Mouse (Mus musculus): ENCODE measurements around the gene Prr5l.

Gene Prr5l

DNA sequence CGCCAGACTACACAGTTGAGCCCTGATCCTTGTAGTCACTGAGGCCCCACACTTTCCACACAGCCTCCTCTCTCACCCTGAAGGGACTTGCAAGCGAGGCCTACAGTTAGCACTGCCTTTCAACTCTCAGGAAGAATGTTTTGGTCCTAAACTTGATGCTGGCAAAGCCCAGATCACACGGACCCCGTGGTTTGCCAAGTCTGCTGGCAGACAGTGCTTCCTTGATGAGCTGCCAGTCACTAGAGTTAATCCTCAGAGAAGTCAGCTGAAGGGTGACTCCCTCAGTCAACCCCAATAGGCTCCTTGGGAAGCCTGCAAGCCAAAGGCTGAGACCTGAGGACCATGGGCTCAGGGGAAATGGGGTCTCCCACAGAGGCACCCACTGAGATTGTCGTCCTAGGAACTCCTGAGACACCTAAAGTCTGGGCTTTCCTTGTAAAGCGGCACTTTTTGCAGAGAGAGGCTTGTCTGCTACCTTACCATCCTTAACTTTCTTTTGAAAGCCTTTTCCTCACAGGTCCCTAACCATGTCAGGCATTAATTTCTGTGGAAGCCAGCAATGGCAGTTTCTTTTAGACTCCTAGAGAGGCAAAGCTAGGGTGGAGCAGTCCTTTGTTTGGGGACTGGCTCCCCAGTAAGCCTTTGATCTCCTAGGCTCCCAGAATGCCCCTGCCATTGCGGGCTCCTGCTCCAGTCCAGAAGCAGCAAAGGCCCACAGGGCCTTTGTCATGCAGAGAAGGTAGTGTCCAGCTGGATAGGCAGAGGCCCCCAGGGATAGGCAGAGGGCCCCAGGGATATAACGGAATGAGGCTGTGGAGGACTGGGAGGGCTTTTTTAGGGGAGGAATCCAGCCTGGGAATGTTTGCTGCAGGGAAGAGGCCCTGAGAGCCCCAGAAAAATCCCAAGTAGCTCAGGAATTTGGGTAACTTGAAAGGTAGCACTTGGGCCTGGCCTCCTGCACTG is 160.2 kb downstream of the Prr5l start:
- in situ Hi-C loops (cut with MboI), result no loop called here

DNA sequence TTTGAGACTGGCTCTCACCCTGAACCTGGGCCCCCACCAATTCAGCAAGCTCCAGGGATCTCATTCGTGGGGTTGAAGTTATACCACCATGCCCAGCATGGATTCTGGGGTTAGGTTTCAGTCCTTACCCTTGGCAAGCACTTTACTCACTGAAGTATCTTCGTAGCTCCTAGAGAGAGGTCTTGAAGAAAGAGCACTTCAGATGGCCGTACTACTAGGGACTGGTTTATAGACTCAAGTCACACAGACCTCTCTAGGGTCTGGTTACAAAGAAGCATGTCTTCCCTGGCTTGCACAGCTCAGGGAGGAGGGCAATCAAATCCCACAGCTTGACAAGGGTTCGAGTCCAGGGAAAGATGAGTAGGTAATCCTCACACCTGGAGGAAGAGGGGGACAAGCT is 161.0 kb downstream of the Prr5l start:
- in situ Hi-C loops (cut with MboI), result no loop called here

DNA sequence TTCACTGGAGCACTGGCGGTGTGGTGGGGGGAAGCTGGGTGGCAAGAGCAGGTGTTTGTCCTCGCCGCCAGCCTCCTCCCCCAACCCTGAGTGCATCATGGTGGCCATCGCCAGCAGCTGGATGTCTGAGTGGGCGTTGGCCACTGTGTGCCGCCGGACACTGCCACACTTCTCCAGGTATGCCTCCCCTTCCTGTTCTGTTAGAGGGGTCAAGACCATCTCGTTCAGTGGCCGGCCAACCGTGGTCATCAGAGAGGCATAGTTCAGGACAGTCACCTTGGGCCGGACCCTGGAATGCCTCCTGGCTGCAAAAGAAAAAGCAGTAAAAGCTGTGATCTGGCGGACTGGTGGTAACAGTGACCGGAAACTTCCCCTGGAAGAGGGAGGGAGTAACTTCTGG is 165.7 kb downstream of the Prr5l start:
- in situ Hi-C loops (cut with MboI), result loop anchor here (10.0 kb wide), 1 partner anchor 108 kb away; no protein-coding TSS in a partner anchor

DNA sequence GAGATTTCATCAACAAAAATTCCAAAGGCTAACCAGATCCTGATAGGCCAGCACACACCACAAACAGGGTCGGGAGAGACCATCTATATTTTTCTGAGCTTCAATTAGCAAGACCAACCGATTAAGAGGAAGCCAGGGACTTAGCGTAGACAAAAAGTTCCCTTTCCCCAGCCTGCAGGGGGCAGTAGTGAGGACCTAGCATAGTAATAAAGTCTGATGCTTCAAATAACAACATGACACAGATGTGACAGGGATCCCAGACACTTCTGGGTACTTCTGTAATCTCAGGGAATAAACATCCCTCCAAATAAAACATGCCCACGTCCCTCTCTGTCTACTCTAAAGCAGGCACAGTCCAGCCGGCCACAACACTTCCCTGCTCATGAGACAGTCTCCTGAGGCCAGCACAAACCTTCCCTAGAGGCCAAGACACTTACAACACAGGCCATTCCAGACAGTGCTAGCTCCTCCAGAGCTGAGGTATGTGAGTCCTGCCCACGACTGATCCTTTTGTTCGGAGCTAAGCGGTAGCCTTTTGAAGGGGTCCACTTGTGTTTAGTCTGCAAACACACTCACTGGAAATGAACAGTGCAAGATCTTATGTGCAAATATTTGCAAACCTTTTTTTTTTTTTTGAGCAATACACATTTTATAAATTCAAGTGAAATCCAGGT is 167.0 kb downstream of the Prr5l start:
- in situ Hi-C loops (cut with MboI), result loop anchor here (10.0 kb wide), 1 partner anchor 109 kb away; no protein-coding TSS in a partner anchor

DNA sequence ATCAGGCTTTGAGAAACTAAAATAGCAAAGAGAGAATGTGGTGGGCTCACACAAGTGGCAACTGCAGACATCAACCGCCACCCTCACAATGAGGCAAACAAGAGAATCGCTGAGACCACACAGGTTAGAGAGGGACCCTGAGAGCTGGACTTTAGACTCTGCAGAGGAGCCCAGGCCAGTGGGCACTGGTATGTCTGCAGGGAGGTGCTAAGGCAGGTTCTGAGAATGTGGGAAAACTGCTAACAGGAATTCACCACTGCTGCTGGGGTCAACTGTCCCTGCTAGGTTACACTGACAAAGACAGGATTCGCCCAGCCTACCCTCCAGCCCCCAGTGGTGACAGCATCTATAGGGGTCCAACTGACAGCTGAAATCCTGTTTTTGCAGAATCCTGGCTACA is 171.2 kb downstream of the Prr5l start:
- in situ Hi-C loops (cut with MboI), result loop anchor here (10.0 kb wide), 1 partner anchor 113 kb away; no protein-coding TSS in a partner anchor

DNA sequence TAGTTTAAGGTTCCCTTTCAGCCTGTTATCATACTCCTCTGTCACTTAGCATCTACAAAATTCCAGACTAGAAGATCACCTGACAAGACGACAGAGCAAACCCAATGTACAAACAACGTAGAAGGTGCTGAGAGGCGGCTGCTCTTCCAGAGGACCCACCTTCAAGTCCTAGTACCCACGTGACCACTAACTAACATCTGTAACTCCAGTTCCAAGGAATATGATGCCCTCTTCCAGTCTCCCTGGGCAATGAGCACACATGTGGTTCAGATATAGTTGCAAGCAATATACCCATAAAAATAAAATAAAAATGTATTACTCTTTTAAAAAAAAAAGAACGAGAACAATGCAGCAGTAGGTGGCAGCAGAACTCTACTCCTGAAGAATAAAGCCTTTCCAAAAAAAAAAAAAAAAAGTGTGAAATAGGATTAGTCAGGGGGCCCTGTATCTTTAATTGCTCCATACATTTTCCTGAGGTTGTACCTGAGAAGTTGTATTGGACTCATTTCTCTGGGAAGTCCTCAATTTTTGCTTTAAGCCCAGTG is 176.8 kb downstream of the Prr5l start:
- in situ Hi-C loops (cut with MboI), result no loop called here

DNA sequence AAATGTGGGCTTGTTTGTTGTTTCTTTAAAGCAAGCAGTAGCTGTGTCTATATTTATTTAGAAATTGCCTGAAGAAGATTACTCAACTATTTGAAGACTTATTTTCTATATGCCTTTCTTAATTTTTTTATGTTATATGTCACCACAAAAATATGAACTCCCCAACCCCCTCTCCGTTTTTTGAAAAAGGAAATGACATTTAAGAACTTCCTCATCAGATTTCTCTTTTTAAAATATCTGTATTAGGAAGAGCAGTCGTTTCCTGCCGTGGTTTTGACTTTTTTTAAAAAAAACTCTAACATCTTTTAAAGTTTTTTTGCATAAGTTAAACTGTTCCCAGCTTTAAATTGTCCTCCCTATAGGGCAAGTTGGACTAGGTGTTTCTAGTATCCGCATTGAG is 183.5 kb downstream of the Prr5l start:
- in situ Hi-C loops (cut with MboI), result no loop called here

DNA sequence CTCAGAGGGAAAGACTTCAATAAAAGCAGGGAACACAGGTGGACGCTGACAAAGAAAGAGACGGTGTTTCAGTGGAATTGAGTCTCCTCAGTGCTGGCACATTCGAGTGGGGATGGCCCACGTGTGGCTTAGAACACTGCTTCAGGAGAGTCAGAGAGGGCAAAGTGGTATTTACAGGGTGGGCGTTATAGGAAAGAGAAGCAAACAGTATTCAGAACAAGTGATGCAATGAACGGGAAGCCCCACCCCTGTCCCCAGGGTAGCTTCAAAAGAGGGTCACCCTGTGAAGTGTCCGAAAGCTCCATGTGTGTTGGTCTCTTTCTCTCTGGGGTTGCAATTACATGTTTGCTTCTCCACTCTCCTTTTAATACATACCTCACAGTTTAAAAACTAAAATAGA is 187.2 kb downstream of the Prr5l start:
- in situ Hi-C loops (cut with MboI), result no loop called here

DNA sequence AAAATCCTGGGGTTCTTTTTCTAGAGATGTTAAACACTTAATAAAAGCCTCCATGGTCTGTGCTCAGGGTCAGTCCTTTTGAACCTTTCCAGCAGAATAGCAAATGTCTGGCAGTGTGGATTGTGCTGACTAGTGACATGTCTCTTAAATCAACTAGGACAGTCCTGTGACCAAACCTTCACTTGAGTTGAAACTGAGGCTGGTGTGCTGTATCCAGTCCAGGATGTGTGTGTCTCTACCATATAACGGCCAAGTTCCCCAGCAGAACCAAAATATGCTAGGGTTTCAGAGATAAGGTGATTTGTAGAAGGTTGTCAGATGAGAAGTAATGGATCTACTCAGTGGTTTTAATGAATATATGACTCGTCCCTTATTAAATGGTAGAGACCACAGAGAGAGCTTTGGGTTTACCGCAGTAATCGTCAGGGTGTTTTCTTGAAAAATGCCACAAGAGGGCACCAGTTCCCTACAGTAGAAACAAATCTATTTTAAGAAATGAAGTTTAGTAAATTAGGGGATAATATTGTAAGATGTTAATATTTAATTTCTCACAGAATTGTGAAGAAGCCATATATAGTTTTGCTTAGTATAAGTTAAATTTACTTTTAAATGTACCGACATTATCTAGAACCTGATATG is 189.1 kb downstream of the Prr5l start:
- in situ Hi-C loops (cut with MboI), result no loop called here

DNA sequence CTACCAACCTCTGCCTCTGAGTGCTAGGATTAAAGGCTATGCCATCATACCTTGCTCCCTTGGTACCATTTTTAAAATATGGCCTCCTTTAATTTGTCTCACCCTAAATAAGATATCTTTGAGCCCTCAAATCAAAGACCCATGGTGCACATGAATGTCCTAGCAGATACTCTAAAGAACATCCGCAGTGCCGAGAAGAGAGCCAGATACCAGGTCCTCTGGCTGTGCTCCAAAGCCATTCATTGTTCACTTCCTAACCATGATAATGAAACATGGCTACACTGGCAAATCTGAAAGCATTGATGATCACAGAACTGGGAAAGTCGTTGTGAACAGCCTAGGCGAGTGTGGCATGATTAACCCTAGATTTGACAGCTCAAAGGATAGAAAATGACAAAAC is 189.8 kb downstream of the Prr5l start:
- in situ Hi-C loops (cut with MboI), result no loop called here

DNA sequence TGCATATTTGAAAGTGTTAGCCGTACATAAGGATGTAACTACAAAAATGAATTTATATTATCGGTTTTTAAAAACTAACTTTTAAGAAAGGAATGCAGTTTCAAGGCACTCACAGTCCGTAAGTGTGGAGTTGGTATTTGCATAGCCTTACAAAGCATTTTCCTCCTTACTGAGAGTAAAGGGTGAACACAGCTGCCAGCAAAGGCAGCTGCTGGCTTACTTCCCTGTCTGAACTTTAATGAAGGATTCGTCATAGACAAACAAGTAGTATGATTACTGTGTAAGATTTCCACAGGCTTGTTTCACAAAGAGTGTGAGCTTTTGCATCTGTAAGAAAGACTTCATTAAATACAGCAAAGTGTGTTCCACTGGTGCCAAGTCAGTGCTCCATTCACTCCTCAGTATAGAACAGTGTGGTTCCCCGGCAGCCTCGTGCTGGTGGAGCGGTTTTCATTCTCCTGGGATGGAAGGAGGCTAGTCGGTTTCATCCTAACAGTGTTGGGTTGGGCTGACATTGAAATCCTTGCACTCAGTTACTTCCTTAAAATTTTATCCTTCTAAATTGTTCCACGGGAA is 192.5 kb downstream of the Prr5l start:
- in situ Hi-C loops (cut with MboI), result no loop called here

DNA sequence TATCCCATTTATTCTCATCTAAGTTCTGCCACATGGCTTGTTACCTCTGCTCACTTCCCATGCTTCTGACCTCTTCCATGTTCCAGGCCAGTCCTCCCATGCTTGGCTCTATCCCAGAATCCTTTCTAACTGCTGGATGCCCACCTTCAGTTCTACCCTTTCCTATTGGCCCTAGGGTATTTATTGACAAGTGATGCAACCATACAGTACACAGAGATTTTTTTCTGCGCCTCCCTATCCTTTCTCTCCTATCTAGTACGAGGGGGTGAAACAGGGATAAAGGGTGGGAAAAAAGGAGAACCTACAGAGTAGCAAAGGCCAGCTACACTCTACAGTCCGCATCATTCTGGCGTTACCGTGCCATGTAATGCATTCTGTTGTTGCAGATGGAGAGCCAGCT is 194.8 kb downstream of the Prr5l start:
- in situ Hi-C loops (cut with MboI), result no loop called here

DNA sequence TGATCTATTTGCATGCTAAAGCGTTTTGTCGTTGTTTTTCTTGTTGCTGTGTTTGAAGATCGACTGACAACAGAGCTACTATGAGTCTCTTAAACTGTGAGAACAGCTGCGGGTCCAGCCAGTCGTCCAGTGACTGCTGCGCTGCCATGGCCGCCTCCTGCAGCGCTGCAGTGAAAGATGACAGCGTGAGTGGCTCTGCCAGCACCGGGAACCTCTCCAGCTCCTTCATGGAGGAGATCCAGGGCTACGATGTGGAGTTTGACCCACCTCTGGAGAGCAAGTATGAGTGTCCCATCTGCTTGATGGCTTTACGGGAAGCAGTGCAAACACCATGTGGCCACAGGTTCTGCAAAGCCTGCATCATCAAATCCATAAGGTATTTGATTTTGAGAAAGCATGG is 198.4 kb downstream of the Prr5l start:
- in situ Hi-C loops (cut with MboI), result no loop called here

DNA sequence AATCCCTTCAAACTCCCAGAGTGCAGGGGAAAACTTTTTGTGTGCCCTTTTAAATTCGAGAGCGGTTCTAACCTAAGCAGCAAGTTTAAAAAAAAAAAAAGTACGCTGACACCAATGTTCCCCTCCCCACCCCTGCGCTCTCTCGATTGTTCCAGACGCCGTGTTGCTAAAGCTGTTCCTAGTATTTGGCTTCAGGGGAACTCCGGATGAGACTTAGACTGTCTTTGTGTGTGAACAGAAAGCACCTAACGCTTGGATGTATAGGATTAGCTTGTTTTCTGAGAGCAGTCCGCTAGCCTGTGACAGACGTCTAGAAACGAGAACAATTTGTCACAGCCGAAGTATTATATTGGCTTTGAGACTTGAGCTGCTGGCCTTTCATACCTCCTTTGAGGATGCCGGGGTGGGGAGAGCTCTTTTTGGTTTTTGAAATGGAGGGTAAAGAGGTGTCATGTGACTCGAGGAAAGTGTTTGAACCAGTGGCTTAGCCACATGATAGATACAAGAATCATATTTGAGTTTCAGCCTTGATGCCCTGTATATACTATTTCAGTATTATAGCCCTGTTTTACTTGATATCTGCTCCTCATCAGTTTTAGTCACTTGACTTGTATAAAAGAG is 203.6 kb downstream of the Prr5l start:
- in situ Hi-C loops (cut with MboI), result no loop called here

DNA sequence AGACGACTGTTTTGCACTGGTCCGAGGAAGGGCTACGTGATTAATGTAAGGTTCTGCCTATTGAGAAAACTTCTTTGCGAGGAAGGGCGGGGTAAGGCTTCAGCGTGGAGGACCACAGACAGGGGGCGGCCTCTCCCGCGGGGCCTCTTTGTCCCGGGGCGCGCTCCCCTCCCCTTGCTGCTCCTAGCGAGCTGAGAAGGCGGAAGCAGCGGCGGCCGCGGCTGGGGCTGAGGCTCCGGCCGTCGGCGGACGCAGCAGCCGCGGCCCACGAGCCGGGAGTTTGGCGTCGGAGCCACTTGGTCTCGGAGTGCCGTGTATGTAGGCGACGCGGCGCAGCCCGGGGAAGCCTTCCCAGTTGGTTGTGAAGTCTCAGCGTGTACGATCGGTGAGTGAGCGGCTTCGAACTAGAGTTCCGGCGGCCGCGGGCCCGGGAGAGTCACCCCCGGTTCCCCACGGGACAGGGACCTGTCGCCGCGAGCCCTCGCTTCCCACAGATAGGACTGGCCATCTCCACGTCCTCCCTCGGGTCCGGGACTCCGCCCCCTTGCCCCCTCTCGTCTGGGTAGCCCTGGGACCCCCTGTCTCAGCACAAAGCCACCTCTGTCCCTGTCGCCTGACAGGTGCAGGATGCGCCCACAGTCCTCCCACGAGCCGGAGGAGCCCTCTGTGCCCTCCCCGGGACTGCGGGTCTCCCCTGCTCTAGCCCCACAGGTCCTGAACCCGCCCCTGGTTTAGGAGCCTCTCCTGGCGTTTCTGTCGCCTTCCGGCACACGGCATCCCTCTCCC is 204.4 kb downstream of the Prr5l start, which contains the start of gene Traf6:
Gene Traf6 (plus strand): TSS at position 194 of the 786 bp plus-strand sequence.
- in situ Hi-C loops (cut with MboI), result no loop called here

DNA sequence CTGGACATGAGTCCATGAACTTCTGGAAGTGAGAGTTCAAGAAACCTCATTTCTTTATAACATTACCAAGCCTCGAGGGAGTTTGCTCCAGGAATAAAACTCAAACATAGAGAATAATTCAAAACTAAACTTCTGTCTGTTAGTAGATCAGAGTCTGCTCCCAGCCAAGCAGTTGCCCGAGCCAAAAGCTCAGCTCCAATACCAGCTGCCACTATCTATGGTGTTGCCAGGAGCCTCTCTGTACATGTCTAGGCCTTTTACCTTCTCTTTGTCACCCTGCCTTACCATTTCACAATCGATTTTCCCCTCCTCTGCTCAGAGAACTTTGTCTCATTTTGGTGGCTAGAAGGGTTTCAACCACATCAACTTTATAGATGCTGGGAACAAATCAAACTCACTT is 209.3 kb downstream of the Prr5l start:
- in situ Hi-C loops (cut with MboI), result no loop called here

DNA sequence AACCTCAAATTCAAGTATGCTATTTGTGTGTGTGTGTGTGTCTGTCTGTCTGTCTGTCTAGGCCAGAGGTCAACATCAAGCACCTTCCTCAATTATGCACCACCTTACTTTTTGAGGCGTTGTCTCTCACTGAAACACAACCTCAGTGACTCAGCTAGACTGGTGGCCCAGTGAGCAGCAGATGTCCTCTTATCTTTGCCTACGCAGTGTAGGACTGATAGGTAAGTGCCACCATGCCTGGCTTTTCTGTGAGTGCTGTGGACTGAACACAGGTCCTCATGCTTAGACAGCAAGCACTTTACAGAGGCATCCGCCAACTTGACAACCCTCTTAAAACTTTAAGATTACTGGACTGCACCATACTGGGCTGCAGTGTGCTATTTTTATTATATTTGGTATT is 214.1 kb downstream of the Prr5l start:
- in situ Hi-C loops (cut with MboI), result no loop called here

DNA sequence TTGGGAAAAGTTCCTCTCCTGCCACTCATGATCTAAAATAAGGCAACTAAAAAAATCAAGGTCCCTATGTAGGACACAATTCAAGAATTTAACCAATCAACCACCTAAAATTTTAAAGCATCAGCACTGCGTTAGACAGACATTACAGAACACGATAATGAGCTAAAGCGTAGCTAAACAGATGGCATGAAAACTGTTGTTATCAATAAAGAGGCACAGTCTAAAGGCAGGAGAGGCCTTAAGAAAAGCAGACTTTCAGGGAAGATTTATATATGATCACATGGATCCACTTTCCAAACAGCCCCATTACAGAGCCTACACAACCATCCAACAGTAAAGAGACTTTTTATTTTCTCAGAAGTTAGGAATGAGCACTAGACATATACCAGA is 217.1 kb downstream of the Prr5l start:
- in situ Hi-C loops (cut with MboI), result no loop called here

DNA sequence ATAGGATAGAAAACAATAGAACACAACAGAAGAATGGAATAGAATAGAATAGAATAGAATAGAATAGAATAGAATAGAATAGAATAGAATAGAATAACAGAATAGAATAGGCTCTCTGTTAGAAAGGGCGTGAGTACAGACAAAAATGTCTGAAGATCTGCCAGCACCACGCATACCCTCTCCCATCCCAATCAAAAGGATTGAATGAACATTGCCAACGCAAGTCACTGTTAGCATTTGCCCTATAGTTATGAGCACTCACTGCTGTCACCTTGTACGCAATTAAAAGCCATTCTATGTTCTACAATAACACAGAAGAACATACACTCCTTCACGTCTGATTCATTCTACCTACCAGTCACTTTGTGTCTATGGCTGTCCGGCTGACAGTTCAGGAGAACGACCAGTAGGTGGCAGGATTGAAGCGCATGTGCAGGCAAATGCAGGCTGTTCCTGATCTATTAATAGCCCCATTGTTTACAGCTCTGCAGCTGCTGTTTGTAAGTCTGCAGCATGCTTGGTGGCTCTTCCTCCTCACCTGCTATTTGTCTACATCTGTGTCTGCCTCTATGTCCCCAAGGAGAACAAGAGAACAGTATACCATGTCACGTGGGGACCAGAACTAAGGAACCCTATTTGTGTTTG is 217.6 kb downstream of the Prr5l start:
- in situ Hi-C loops (cut with MboI), result no loop called here
